Mouse (Mus musculus) mouse trophoblast stem cell (cell line): ENCODE data around the gene Atad5.

Experiments used
- in situ Hi-C, 2 experiments: fragments of 300-500 bp; cut with MseI, MboI; formaldehyde crosslinking; loops; 2 replicates in 1 of 2; 3 replicates in 1 of 2; pipeline ENCODE4 v1.15.1; 2025

The Atad5 gene

GRCm38 (mm10) chr11:80150566-80150965 lies 61.4 kb downstream of the Atad5 start:
- in situ Hi-C loops, result no loop called here

- in situ Hi-C loops, result no loop called here
These were observed 62.3 kb downstream of the Atad5 start for GRCm38 (mm10) chr11:80151541-80151940.

GRCm38 (mm10) chr11:80152376-80152775 lies 63.2 kb downstream of the Atad5 start:
- in situ Hi-C loops, result no loop called here

GRCm38 (mm10) chr11:80153857-80154495 lies 64.8 kb downstream of the Atad5 start, which contains the start of gene Adap2:
TSS of gene Adap2 (plus strand) at chr11:80154105.
- in situ Hi-C loops, result no loop called here

- in situ Hi-C loops, result no loop called here
These were observed 65.3 kb downstream of the Atad5 start for GRCm38 (mm10) chr11:80154501-80154900.

- in situ Hi-C loops, result no loop called here
These were observed 66.3 kb downstream of the Atad5 start for GRCm38 (mm10) chr11:80155541-80155940.

GRCm38 (mm10) chr11:80155961-80156360 lies 66.8 kb downstream of the Atad5 start:
- in situ Hi-C loops, result no loop called here

- in situ Hi-C loops, result no loop called here
These were observed 67.6 kb downstream of the Atad5 start for GRCm38 (mm10) chr11:80156841-80157240.

GRCm38 (mm10) chr11:80159018-80159417 lies 69.8 kb downstream of the Atad5 start:
- in situ Hi-C loops, result no loop called here

GRCm38 (mm10) chr11:80161041-80161440 lies 71.8 kb downstream of the Atad5 start:
- in situ Hi-C loops, result no loop called here

GRCm38 (mm10) chr11:80163362-80164116 lies 74.3 kb downstream of the Atad5 start:
- in situ Hi-C loops, result no loop called here

GRCm38 (mm10) chr11:80164224-80164623 lies 75.0 kb downstream of the Atad5 start:
- in situ Hi-C loops, result no loop called here

GRCm38 (mm10) chr11:80168121-80168520 lies 78.9 kb downstream of the Atad5 start:
- in situ Hi-C loops, result no loop called here

- in situ Hi-C loops, result no loop called here
These were observed 79.5 kb downstream of the Atad5 start for GRCm38 (mm10) chr11:80168611-80169249.

GRCm38 (mm10) chr11:80169629-80170028 lies 80.4 kb downstream of the Atad5 start:
- in situ Hi-C loops, result no loop called here

- in situ Hi-C loops, result no loop called here
These were observed 81.2 kb downstream of the Atad5 start for GRCm38 (mm10) chr11:80170351-80170750.

- in situ Hi-C loops, result no loop called here
These were observed 82.7 kb downstream of the Atad5 start for GRCm38 (mm10) chr11:80171884-80172283.

- in situ Hi-C loops, result no loop called here
These were observed 84.9 kb downstream of the Atad5 start for GRCm38 (mm10) chr11:80173963-80174670.

GRCm38 (mm10) chr11:80176911-80177895 lies 88.0 kb downstream of the Atad5 start:
- in situ Hi-C loops, result no loop called here

- in situ Hi-C loops, result no loop called here
These were observed 89.1 kb downstream of the Atad5 start for GRCm38 (mm10) chr11:80178316-80178715.
